In genomic region chr9:103180303-103180702, GRCm38 (mm10) we compare ENCODE assay signal across 8 mouse cellular contexts. TPM values are rescaled to one million over a fixed set of nuclear protein-coding genes. Genes with fewer than 3 reads are reported as not detected.
DNase-seq lines count a peak whose midpoint lies in the region; ATAC-seq and TF ChIP-seq lines count a peak whose summit lies in the region.

No protein-coding gene starts in this region.

- no peak for TF ChIP-seq CTCF in kidney, adult 2 months (conservative IDR thresholded peaks at IDR 0.05; ENCODE audit: insufficient read depth, insufficient read length, low read depth, low read length)
- TF ChIP-seq CTCF in intestine, postnatal 0 days (IDR thresholded peaks at IDR 0.05; ENCODE audit: low read depth) = no peak
- no peak for TF ChIP-seq CTCF in lung, postnatal 0 days (IDR thresholded peaks at IDR 0.05)
- no peak for TF ChIP-seq CTCF in stomach, postnatal 0 days (IDR thresholded peaks at IDR 0.05; ENCODE audit: low read depth)

- H3K36me3 ChIP-seq in kidney, adult 2 months (ENCODE audit: control insufficient read depth, insufficient read depth, low read length) = no peaks in the 10 kb centered on the region
- no peaks in the 10 kb centered on the region for H3K36me3 ChIP-seq in intestine, postnatal 0 days (ENCODE audit: control insufficient read depth, insufficient read depth)
- H3K36me3 ChIP-seq in lung, postnatal 0 days (ENCODE audit: insufficient read depth, low read length) = no peaks in the 10 kb centered on the region
- no peaks in the 10 kb centered on the region for H3K36me3 ChIP-seq in stomach, postnatal 0 days (ENCODE audit: control insufficient read depth, insufficient read depth, low read length)

- no peak overlapping the region for H3K4me3 ChIP-seq in kidney, adult 2 months (ENCODE audit: insufficient read depth, low read depth, low read length)
- peak overlapping the region; percentile 34; the same call in 1 of the 2 replicates for H3K4me3 ChIP-seq in intestine, postnatal 0 days (ENCODE audit: low read depth, low read length)
- peak overlapping the region; percentile 39; the same call in 1 of the 2 replicates for H3K4me3 ChIP-seq in lung, postnatal 0 days (ENCODE audit: low read depth, low read length)
- H3K4me3 ChIP-seq in stomach, postnatal 0 days (ENCODE audit: low read depth, low read length) = peak overlapping the region; percentile 37; the same call in 1 of the 2 replicates

- no peak for TF ChIP-seq EP300 in lung, postnatal 0 days (IDR thresholded peaks at IDR 0.05)
- no peak for TF ChIP-seq EP300 in stomach, postnatal 0 days (optimal IDR thresholded peaks at IDR 0.05)

- H3K4me2 ChIP-seq in intestine, postnatal 0 days (replicated peaks; ENCODE audit: low read depth) = peak overlapping the region; percentile 70
- peak overlapping the region; percentile 68 for H3K4me2 ChIP-seq in lung, postnatal 0 days (replicated peaks; ENCODE audit: low read depth, low read length)
- peak overlapping the region; percentile 68 for H3K4me2 ChIP-seq in stomach, postnatal 0 days (replicated peaks; ENCODE audit: low read depth)

- H3K27ac ChIP-seq in kidney, adult 2 months (ENCODE audit: insufficient read depth, low read depth, low read length) = no peak overlapping the region
- no peak overlapping the region for H3K27ac ChIP-seq in intestine, postnatal 0 days (ENCODE audit: low read depth, low read length)
- H3K27ac ChIP-seq in lung, postnatal 0 days (ENCODE audit: low read length) = no peak overlapping the region
- no peak overlapping the region; the same call in 1 of the 2 replicates for H3K27ac ChIP-seq in stomach, postnatal 0 days (replicated peaks)

- peak; percentile 17 for DNase-seq in kidney, adult 2 months
- DNase-seq in kidney, adult 11 months = no peak
- peak; percentile 55 to 56 for DNase-seq in cerebellum, postnatal 36 days
- peak; percentile 97 for DNase-seq in heart, adult 11 months
- peak; percentile 61 for DNase-seq in lung, postnatal 0 days (ENCODE audit: low spot score)
- peak; percentile 41 for DNase-seq in stomach, postnatal 0 days (ENCODE audit: low spot score)
- DNase-seq in thymus, adult 18-20 months = no peak

- no peaks in the 10 kb centered on the region for H3K9me3 ChIP-seq in intestine, postnatal 0 days (ENCODE audit: control insufficient read depth)
- H3K9me3 ChIP-seq in lung, postnatal 0 days (ENCODE audit: low read length) = no peaks in the 10 kb centered on the region
- H3K9me3 ChIP-seq in stomach, postnatal 0 days (ENCODE audit: control insufficient read depth, low read length) = no peaks in the 10 kb centered on the region

- peak overlapping the region; percentile 17; the same call in 1 of the 2 replicates for H3K9ac ChIP-seq in intestine, postnatal 0 days (ENCODE audit: low read depth, low read length)
- H3K9ac ChIP-seq in lung, postnatal 0 days (replicated peaks; ENCODE audit: low read depth) = peak overlapping the region; percentile 41; the same call in 1 of the 2 replicates
- H3K9ac ChIP-seq in stomach, postnatal 0 days (ENCODE audit: low read length) = no peak overlapping the region; the same call in 1 of the 2 replicates

- TF ChIP-seq POLR2A in kidney, adult 2 months (IDR thresholded peaks at IDR 0.05; ENCODE audit: low read depth, low read length) = no peak

- ATAC-seq in intestine, postnatal 0 days = no peak
- ATAC-seq in lung, postnatal 0 days = peak; percentile 40
- peak; percentile 43; the same call in 1 of the 2 replicates for ATAC-seq in stomach, postnatal 0 days (ENCODE audit: low FRiP score, low TSS enrichment)

- WGBS in kidney, adult 2 months = 54% methylated on average over 3 of the region's 3 CpGs
- 42% methylated on average over 3 of the region's 3 CpGs for WGBS in intestine, postnatal 0 days
- WGBS in lung, postnatal 0 days = 22% methylated on average over 3 of the region's 3 CpGs
- 25% methylated on average over 3 of the region's 3 CpGs for WGBS in stomach, postnatal 0 days

- H3K4me1 ChIP-seq in kidney, adult 2 months (ENCODE audit: control insufficient read depth, insufficient read depth, low read length) = no peaks in the 10 kb centered on the region; the same call in 1 of the 2 replicates
- no peaks in the 10 kb centered on the region for H3K4me1 ChIP-seq in intestine, postnatal 0 days (replicated peaks; ENCODE audit: control insufficient read depth, insufficient read depth, low read length)
- H3K4me1 ChIP-seq in lung, postnatal 0 days (ENCODE audit: insufficient read depth, low read depth, low read length) = peaks cover 9% of the 10 kb centered on the region
- peaks cover 6% of the 10 kb centered on the region for H3K4me1 ChIP-seq in stomach, postnatal 0 days (replicated peaks; ENCODE audit: control insufficient read depth, insufficient read depth)

- H3K27me3 ChIP-seq in kidney, adult 2 months (replicated peaks; ENCODE audit: control insufficient read depth, insufficient read depth, low read length) = no peaks in the 10 kb centered on the region
- no peaks in the 10 kb centered on the region for H3K27me3 ChIP-seq in intestine, postnatal 0 days (replicated peaks; ENCODE audit: control insufficient read depth, insufficient read depth, low read length)
- no peaks in the 10 kb centered on the region for H3K27me3 ChIP-seq in lung, postnatal 0 days (replicated peaks; ENCODE audit: insufficient read depth, low read length)
- H3K27me3 ChIP-seq in stomach, postnatal 0 days (ENCODE audit: control insufficient read depth, insufficient read depth, low read length) = no peaks in the 10 kb centered on the region

RNA-seq across cellular contexts. Expression of gene Srprb, which starts 21.6 kb away (rescaled TPM):
- 35.4 and 44.4 TPM in 2 replicates for polyA plus RNA-seq in kidney, adult 2 months (2012; rRNA removed)
- 20.7 and 21.4 TPM in 2 replicates for polyA plus RNA-seq in intestine, postnatal 0 days (2015; fragmentation: Nextera tagmentation; extraction: Ambion mirVana)
- polyA plus RNA-seq in lung, postnatal 0 days (2015; fragmentation: Nextera tagmentation; extraction: Ambion mirVana) = 39.4 and 40.5 TPM in 2 replicates
- polyA plus RNA-seq in stomach, postnatal 0 days (2015; fragmentation: Nextera tagmentation; extraction: Ambion mirVana) = 29.4 and 33.7 TPM in 2 replicates

RNA-seq across cellular contexts. Expression of gene Gm20425, which starts 49.8 kb away (rescaled TPM):
- polyA plus RNA-seq in kidney, adult 2 months (2012; rRNA removed) = not detected in 2 replicates
- 8.9 and 10.0 TPM in 2 replicates for polyA plus RNA-seq in intestine, postnatal 0 days (2015; fragmentation: Nextera tagmentation; extraction: Ambion mirVana)
- 7.3 and 10.7 TPM in 2 replicates for polyA plus RNA-seq in lung, postnatal 0 days (2015; fragmentation: Nextera tagmentation; extraction: Ambion mirVana)
- 9.3 and 10.4 TPM in 2 replicates for polyA plus RNA-seq in stomach, postnatal 0 days (2015; fragmentation: Nextera tagmentation; extraction: Ambion mirVana)

RNA-seq across cellular contexts. Expression of gene Trf, which starts 49.9 kb away (rescaled TPM):
- polyA plus RNA-seq in kidney, adult 2 months (2012; rRNA removed) = 147 TPM in 2 replicates
- polyA plus RNA-seq in intestine, postnatal 0 days (2015; fragmentation: Nextera tagmentation; extraction: Ambion mirVana) = 237 and 245 TPM in 2 replicates
- polyA plus RNA-seq in lung, postnatal 0 days (2015; fragmentation: Nextera tagmentation; extraction: Ambion mirVana) = 523 and 670 TPM in 2 replicates
- 83.4 and 105 TPM in 2 replicates for polyA plus RNA-seq in stomach, postnatal 0 days (2015; fragmentation: Nextera tagmentation; extraction: Ambion mirVana)

Comparison
In these comparisons a context has a peak if more than half of its experiments do, and no peak if none do; other contexts are left out.
1. DNase-seq: peak in kidney, adult 2 months (single experiment), cerebellum, postnatal 36 days (2 of 2), heart, adult 11 months (single experiment), lung, postnatal 0 days (single experiment) and stomach, postnatal 0 days (single experiment); none in kidney, adult 11 months (single experiment) and thymus, adult 18-20 months (0 of 2).
2. Peak in every context shown above with its lines, with median percentiles within 50 percentile points of each other: H3K4me2 ChIP-seq.